Mouse (Mus musculus): Measurements from ENCODE around the gene Dhx15.
"Not testable (repeated sequence)": the region's sequence is repeated elsewhere in the genome, so short reads cannot be mapped to it uniquely, and the experiment has no call there.

Dhx15 gene

GRCm38 (mm10) chr5:52190371-52191179, at the start of gene Dhx15:
Gene Dhx15, minus strand, starts transcription at chr5:52190514.
- peak; percentile 85 to 86 for DNase-seq

DNA sequence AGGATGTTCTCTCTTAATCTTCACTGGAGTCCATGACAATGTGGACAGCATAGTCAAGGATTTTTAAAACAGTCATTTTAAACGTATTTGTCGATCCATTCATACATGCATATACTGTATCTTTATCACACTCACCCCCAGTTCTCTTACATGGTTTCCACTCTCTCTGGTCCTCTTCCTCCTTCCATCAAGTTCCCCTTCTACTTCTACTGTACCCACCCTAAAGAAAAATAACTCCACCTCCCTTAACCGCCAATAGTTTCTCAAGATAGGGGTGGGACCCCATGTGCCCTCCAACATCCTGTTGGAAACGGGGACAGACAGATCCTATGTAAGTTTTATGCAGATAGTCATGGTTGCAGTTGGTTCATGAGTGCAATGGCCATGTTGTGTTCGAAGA, 48.6 kb upstream of the Dhx15 start:
- DNase-seq = no peak

GRCm38 (mm10) chr5:52237956-52238735, 47.8 kb upstream of the Dhx15 start:
- no peak for DNase-seq

- not testable (repeated sequence) for DNase-seq
These were observed 46.3 kb upstream of the Dhx15 start for GRCm38 (mm10) chr5:52236585-52236984.

DNA sequence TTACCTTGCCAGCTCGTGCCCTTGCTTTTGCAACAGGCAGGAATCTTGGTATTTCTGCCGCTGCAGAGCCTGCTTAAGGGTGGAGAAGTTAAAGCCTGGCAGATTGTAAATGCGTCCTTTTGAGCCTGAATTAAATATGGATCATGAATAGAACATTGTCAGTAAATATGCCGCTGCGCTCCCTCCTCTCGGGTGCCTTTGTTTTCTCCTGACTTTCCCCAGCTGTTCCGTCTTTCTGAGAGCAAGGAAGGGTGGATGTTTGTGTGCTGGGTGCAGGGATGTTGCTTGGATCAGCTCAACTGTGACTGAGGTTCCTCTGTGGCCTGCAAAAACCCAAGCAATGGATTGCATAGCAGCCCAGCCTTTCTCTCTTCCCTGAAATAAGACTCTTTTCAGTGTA, 44.3 kb upstream of the Dhx15 start:
- no peak for DNase-seq

- no peak for DNase-seq
These were observed 43.6 kb upstream of the Dhx15 start for GRCm38 (mm10) chr5:52233891-52234290.

GRCm38 (mm10) chr5:52232611-52233010, 42.3 kb upstream of the Dhx15 start:
- DNase-seq = no peak

DNA sequence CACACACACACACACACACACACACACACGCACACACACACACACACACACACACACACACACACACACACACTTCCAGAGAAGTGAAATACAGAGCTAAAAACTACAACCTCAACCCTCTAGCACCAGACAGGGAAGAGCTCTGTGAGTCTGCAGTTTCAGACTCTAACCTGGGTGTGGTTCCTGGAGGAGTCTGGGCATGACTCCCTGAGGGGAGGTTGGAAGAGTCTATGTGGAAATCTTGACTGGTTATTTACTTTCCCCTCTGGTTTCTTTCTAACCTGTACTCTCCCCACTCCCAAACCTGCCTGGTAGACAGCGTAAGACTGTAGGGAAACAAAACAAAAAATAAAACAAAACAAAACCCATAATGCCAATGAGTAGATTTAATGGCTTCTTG, 41.9 kb upstream of the Dhx15 start:
- DNase-seq = no peak

GRCm38 (mm10) chr5:52230466-52230865, 40.2 kb upstream of the Dhx15 start:
- no peak for DNase-seq

GRCm38 (mm10) chr5:52226677-52227076, 36.4 kb upstream of the Dhx15 start:
- no peak for DNase-seq

DNA sequence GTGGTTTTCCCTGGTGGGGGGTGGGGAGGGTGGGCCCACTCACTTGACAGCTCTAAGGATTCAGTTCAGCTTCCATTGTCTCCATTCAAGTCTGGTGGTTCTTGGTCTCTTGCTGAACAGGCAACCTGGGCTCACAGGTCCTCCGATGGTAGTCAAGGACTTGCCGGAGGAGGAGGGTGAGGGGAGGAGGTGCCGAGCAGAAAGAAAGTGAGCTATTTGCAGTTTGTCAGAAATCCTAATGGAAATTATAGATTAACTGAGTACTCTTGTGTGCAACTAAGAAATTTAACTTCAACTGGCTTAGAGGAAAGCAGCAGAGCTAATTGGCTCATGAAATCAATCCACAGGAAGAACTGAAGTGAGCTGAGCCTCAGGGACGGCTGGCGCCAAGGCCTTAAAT, 31.3 kb upstream of the Dhx15 start:
- DNase-seq = no peak

DNA sequence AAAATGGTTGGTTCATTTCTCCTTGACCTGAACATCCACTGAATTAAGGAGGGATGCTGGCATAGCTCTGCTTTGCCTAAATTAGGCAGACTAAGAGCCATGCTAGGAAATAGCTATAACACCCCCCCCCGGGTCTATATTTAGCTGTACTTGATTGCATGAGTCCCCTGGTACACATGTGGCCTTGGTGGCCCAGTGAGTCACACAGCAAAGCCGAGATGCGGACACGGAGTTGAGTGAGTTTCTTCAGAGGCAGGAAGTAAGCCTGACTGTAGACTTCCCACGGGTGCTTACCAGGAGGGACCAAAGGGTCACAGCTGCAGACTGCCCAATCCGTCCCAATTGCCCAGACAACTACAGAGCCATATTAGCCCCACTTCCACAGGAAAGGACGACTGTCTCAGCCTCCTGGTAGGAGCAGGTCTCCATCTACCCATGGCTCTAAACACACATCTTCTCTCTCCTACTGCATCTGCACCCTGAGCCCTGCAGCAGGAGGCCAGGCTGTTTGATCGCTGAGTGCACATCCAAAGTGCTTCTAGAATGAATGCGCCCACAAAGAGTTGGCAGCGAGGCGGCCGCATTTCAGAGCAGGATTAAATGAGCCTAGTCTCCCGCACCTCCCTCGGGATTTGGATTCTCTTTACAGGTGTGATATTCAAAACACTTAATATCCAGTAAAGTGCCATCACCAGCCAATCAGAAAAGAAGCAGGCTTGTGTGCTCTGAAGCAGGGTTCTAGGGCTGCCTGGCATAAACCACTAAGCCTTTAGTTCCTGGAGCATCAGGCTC, 29.9 kb upstream of the Dhx15 start:
- DNase-seq = no peak

DNA sequence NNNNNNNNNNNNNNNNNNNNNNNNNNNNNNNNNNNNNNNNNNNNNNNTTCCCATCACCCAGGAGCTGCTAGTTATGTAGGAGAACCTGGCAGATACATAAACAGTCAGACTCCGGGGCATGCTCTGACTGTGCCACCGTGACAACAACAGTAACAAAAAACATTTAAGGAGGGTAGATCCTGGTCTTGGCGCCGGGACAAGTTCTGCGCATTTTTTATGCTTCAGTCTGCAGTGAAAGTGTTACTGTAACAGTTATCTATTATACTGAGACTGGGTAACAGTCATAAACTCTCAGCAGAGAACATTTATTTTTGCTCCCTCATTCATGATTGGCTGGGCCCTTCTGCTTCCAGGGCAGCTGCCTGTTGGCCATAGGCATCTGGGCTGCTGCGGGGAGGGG, 27.9 kb upstream of the Dhx15 start:
- DNase-seq = no peak

DNA sequence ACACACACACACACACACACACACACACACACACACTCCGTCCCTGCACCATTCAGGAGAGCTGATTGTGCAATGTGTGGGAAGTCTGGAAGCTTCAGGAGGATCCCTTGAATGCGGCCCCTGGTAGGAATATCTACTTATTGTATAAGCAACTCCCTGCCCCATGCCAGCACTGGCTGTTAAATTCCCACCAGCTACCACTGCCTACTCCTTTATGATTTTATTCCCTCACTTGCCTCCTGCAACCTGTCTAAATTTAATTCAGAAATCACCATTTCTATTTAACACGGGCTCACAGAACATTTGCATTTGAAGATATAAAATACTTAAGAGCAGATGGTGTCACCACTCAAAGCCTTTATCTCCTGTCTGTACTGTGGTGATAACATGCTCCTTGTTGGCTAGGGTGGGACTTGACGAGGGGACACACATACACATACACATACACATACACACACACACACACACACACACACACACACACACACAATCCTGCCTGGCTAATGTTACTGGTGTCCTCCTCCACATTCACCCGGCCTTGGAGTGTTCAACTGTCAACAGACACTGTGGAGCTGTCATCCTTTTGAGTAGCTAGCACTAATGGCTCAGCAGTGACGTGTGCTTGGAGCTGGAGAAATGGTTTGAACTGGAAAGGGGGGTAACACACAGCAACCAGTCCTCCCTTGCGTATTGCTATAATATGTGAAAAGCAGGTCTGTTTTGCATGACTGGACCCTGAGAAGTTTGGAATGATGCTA, 23.0 kb upstream of the Dhx15 start:
- no peak for DNase-seq

- no peak for DNase-seq
These were observed 810 bp upstream of the Dhx15 start for GRCm38 (mm10) chr5:52191180-52191468.

GRCm38 (mm10) chr5:52189664-52190365, 499 bp downstream of the Dhx15 start:
- peak; percentile 56 to 72 for DNase-seq

GRCm38 (mm10) chr5:52188206-52188605, 2.1 kb downstream of the Dhx15 start:
- no peak for DNase-seq

GRCm38 (mm10) chr5:52177326-52177725, 13.0 kb downstream of the Dhx15 start:
- DNase-seq = no peak

DNA sequence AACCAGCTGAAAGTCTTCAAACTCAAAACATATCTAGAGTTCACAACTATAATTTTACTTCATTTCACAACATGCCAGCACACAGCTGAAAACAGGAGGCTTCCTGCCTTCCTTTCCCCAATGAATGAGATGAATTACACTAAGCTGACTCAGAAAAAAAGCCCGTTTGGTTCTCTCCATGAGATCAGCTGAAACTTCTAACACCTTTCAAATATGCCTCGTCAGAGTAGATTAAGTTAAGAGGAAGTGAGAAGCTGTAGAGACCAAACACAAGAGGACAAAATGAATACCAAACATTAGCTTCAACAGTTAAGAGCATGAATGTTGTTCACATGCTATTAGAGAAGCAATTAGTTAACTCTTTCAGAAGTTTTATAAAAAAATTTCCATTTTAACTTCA, 21.8 kb downstream of the Dhx15 start:
- DNase-seq = no peak

GRCm38 (mm10) chr5:52149138-52149537, 41.2 kb downstream of the Dhx15 start:
- DNase-seq = no peak

- no peak for DNase-seq
These were observed 43.2 kb downstream of the Dhx15 start for GRCm38 (mm10) chr5:52147141-52147540.

DNA sequence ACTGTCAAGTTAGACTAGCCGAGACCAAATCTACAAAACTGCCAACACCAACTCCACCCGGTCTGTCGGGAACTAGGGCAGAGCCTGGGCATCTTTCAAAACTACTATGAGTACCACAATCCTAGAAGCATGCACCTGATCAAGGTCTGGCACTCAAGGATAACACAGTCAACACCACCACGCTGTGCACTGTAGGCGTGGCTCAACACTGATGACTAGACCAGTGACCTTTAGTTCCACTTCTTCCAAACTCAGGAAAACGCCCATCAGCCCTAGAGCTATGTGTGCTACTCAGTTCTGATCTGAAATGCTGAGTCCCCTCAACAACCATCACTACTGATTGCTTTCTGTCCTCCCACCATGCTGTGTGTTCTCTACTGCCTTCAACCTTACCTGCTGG, 44.6 kb downstream of the Dhx15 start:
- no peak for DNase-seq
